Mouse (Mus musculus) myocyte (in vitro differentiated cells): ENCODE results near the gene Ap4e1. TPM values are rescaled to one million over a fixed set of nuclear protein-coding genes. Genes with fewer than 3 reads are reported as not detected.
A peak's percentile ranks its signal among the peaks of the same experiment; 100 is the strongest.

ENCODE experiments used
- H3K27me3 ChIP-seq: one replicate; pipeline ENCODE4 v1.6.1; 2011; ENCODE audit not compliant: control insufficient read depth, insufficient read depth, insufficient read length
- H3K36me3 ChIP-seq: one replicate; pipeline ENCODE4 v1.6.1; 2011; ENCODE audit not compliant: control insufficient read depth, insufficient read depth
- H3K4me2 ChIP-seq: one replicate; pipeline ENCODE4 v1.6.1; 2011; ENCODE audit warnings: low read depth, control low read depth
- H3K4me3 ChIP-seq: one replicate; pipeline ENCODE4 v1.5.1; 2011; ENCODE audit warnings: mild to moderate bottlenecking, control low read depth, moderate library complexity
- H3K79me2 ChIP-seq: one replicate; pipeline ENCODE4 v1.6.1; 2011; ENCODE audit not compliant: control insufficient read depth, insufficient read depth
- H3ac ChIP-seq: one replicate; pipeline ENCODE4 v1.6.1; 2011; ENCODE audit not compliant: control insufficient read depth, insufficient read length
- CEBPB ChIP-seq: IDR thresholded peaks from 2 replicates; pipeline ENCODE4 v1.6.1; 2011; ENCODE audit warnings: mild to moderate bottlenecking, moderate library complexity; ENCODE audit not compliant: poor library complexity, insufficient read depth, severe bottlenecking
- E2F4 ChIP-seq: IDR thresholded peaks from one replicate; pipeline ENCODE4 v1.6.1; 2011; ENCODE audit warnings: mild to moderate bottlenecking, control low read depth, moderate library complexity; ENCODE audit not compliant: insufficient read depth
- MAX ChIP-seq: IDR thresholded peaks from one replicate; pipeline ENCODE4 v1.6.1; 2011; ENCODE audit warnings: low read depth, mild to moderate bottlenecking, control low read depth
- MYOD1 ChIP-seq, 3 experiments: IDR thresholded peaks; one replicate each; pipeline ENCODE4 v1.6.1; 2011; ENCODE audit warnings: control low read depth in 2 of 3, low read depth in 2 of 3, mild to moderate bottlenecking in 2 of 3, moderate library complexity in 1 of 3; ENCODE audit not compliant: insufficient read length in 2 of 3, control insufficient read depth in 1 of 3
- MYOG ChIP-seq, 3 experiments: IDR thresholded peaks; one replicate each; pipeline ENCODE4 v1.6.1; 2011; ENCODE audit warnings: control low read depth in 2 of 3, low read depth in 2 of 3, mild to moderate bottlenecking in 2 of 3; ENCODE audit not compliant: insufficient read length in 2 of 3, control insufficient read depth in 1 of 3, insufficient read depth in 1 of 3
- POLR2A ChIP-seq: IDR thresholded peaks from one replicate; pipeline ENCODE4 v1.6.1; 2011; ENCODE audit warnings: low read depth, mild to moderate bottlenecking, control low read depth, moderate library complexity; ENCODE audit not compliant: insufficient read length
- POLR2AphosphoS2 ChIP-seq: IDR thresholded peaks from one replicate; pipeline ENCODE4 v1.6.1; 2011; ENCODE audit warnings: low read depth, control low read depth; ENCODE audit not compliant: insufficient read length
- REST ChIP-seq: IDR thresholded peaks from one replicate; pipeline ENCODE4 v1.6.1; 2011; ENCODE audit warnings: mild to moderate bottlenecking, control low read depth, moderate library complexity; ENCODE audit not compliant: insufficient read depth, insufficient read length
- SRF ChIP-seq: IDR thresholded peaks from one replicate; pipeline ENCODE4 v1.6.1; 2011; ENCODE audit warnings: low read depth; ENCODE audit not compliant: control insufficient read depth, insufficient read length
- TCF12 ChIP-seq: IDR thresholded peaks from one replicate; pipeline ENCODE4 v1.6.1; 2011; ENCODE audit warnings: mild to moderate bottlenecking, control low read depth; ENCODE audit not compliant: poor library complexity, insufficient read depth, severe bottlenecking
- TCF3 ChIP-seq: IDR thresholded peaks from one replicate; pipeline ENCODE4 v1.6.1; 2011; ENCODE audit warnings: low read depth, control low read depth; ENCODE audit not compliant: insufficient read length
- USF1 ChIP-seq: IDR thresholded peaks from one replicate; pipeline ENCODE4 v1.6.1; 2011; ENCODE audit warnings: low read depth, mild to moderate bottlenecking, control low read depth, moderate library complexity
- polyA plus RNA-seq: library from polyadenylated mRNA; unstranded; fragments of >200 nt; fragmentation: generic; extraction: Trizol; gene quantifications from one replicate; pipeline ENCODE4 v1.2.1, GENCODE M21; 2012; ENCODE audit warnings: missing spikeins

The Ap4e1 gene
- polyA plus RNA-seq, 1 experiment = 2.3 TPM

DNA sequence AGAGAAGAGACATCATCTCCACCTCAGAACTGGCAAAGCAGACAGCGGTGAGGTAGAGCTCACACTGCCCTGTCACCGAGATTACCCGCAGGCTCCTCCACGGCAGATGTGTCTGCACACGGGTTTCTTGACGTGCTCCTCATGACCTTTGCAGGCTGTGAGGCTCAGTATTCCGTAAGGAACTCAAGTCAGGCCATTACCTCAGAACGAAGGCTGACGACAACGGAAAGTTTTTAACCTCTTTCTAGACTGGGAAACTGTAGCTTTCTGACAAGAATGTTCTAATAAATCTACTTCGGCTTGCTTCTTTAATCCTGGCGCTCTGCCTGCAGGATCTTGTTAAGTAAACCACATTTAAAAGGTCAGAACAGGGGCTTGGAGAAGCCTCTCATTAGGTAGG is 15.8 kb upstream of the Ap4e1 start:
- H3K4me2 ChIP-seq = no peak overlapping the region

DNA sequence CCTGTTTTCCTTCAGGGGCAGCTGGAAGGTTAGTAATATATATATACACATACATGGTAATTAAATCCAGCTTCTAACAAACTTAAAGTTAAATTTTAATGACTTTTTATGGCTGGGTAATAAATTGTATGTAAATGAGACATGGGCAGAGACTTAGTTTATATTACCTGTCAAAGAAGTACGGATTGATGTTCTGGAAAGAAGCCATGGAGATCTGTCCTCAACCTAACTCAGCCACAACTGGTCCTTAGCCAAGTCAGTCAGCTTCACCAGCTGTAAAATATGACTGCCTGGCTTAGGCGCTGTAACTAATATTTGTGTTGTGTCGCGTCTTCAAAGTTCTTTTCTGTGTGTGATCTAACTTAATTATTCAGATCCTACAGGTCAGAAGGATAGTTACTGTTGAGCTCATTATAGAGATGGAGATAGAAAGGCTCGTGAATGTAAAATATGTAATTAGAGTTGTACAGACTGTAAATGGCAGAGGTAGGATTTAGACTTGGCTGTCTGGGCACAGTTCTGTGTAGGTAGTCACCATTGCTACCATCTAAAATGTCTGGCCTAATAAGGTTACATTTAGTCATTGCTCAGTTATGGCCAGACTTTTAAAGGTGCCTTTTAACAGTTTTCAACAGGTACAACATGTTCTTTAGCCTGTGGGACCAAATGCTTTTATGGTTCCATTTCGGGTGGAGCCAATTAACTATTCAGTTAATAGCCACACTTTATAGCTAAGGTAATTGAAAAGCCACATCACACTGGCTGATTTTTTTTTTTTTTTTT is 13.9 kb upstream of the Ap4e1 start:
- H3K4me3 ChIP-seq = no peak overlapping the region
- no peaks in the 10 kb centered on the region for H3K36me3 ChIP-seq

More for the DNA sequence above, 15.8 kb upstream of the Ap4e1 start:
- Histone ChIP-seq H3ac (no peak overlapping the region), H3K27me3 (no peaks in the 10 kb centered on the region), H3K36me3 (no peaks in the 10 kb centered on the region), H3K4me3 (no peak overlapping the region), H3K79me2 (no peaks in the 10 kb centered on the region)
- TF ChIP-seq MAX (no peak), SRF (no peak), POLR2AphosphoS2 (no peak), REST (no peak), CEBPB (no peak), TCF3 (no peak), E2F4 (no peak), TCF12 (no peak), POLR2A (no peak), MYOG (IDR thresholded peaks at IDR 0.05; ENCODE audit: control insufficient read depth in 1 of 3, insufficient read depth in 1 of 3, insufficient read length in 2 of 3, low read depth in 2 of 3) (no peak), MYOD1 (IDR thresholded peaks at IDR 0.05; ENCODE audit: control insufficient read depth in 1 of 3, insufficient read length in 2 of 3, low read depth in 2 of 3) (no peak), USF1 (no peak)

DNA sequence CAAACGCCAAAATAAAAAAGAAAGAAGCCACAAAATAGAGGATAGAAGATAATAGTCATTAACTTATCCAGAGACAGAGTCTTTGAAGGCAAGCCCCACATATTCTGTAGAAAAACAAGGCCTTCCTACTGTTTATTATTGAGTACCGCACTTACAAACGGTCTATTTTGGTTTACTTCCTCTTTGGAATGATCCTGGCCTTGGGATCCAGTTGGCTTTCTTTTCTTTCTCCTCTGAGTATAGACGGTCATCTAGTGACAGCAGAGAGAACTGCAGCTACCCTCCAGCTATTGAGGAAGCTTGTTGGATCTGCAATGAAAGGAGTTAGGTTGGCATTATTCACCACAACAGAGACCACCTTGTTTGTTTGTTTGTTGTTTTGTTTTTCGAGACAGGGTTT is 11.8 kb upstream of the Ap4e1 start:
- H3ac ChIP-seq = no peak overlapping the region
- H3K4me3 ChIP-seq = no peak overlapping the region
- H3K79me2 ChIP-seq = no peaks in the 10 kb centered on the region
- no peaks in the 10 kb centered on the region for H3K27me3 ChIP-seq
- TF ChIP-seq SRF = no peak
- H3K4me2 ChIP-seq = peak overlapping the region; percentile 70
- H3K36me3 ChIP-seq = no peaks in the 10 kb centered on the region

More for the DNA sequence above, 13.9 kb upstream of the Ap4e1 start:
- Histone ChIP-seq H3ac (no peak overlapping the region), H3K27me3 (no peaks in the 10 kb centered on the region), H3K79me2 (no peaks in the 10 kb centered on the region), H3K4me2 (no peak overlapping the region)
- TF ChIP-seq CEBPB (no peak), MAX (no peak), USF1 (no peak), MYOD1 (IDR thresholded peaks at IDR 0.05; ENCODE audit: control insufficient read depth in 1 of 3, insufficient read length in 2 of 3, low read depth in 2 of 3) (no peak), POLR2A (no peak), MYOG (IDR thresholded peaks at IDR 0.05; ENCODE audit: control insufficient read depth in 1 of 3, insufficient read depth in 1 of 3, insufficient read length in 2 of 3, low read depth in 2 of 3) (no peak), POLR2AphosphoS2 (no peak), E2F4 (no peak), TCF3 (no peak), SRF (no peak), REST (no peak), TCF12 (no peak)

DNA sequence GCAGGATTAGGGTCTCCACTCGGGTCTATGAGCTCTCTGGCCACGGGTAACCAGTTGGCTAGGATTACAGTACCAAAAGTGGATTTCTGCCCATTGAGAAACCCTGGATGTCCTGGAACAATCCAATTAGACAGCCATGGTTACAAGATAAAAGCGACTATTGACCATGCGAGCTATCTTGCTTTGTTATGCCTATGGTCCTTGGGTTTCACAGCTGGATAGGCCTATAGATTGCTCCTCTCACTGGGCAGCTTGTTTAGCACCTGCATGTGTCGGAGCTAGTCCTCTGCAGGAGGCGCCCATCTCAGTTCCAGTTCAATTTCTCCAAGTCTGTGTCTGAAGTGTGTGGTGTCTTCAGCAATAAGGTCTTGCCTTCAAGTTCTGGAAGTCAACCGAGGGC is 10.3 kb upstream of the Ap4e1 start:
- H3K27me3 ChIP-seq = no peaks in the 10 kb centered on the region
- no peak overlapping the region for H3K4me2 ChIP-seq
- H3K4me3 ChIP-seq = no peak overlapping the region
- no peaks in the 10 kb centered on the region for H3K79me2 ChIP-seq
- no peaks in the 10 kb centered on the region for H3K36me3 ChIP-seq
- TF ChIP-seq REST (no peak), MAX (no peak), TCF3 (no peak), MYOD1 (IDR thresholded peaks at IDR 0.05; ENCODE audit: control insufficient read depth in 1 of 3, insufficient read length in 2 of 3, low read depth in 2 of 3) (no peak), CEBPB (no peak)
- no peak overlapping the region for H3ac ChIP-seq

DNA sequence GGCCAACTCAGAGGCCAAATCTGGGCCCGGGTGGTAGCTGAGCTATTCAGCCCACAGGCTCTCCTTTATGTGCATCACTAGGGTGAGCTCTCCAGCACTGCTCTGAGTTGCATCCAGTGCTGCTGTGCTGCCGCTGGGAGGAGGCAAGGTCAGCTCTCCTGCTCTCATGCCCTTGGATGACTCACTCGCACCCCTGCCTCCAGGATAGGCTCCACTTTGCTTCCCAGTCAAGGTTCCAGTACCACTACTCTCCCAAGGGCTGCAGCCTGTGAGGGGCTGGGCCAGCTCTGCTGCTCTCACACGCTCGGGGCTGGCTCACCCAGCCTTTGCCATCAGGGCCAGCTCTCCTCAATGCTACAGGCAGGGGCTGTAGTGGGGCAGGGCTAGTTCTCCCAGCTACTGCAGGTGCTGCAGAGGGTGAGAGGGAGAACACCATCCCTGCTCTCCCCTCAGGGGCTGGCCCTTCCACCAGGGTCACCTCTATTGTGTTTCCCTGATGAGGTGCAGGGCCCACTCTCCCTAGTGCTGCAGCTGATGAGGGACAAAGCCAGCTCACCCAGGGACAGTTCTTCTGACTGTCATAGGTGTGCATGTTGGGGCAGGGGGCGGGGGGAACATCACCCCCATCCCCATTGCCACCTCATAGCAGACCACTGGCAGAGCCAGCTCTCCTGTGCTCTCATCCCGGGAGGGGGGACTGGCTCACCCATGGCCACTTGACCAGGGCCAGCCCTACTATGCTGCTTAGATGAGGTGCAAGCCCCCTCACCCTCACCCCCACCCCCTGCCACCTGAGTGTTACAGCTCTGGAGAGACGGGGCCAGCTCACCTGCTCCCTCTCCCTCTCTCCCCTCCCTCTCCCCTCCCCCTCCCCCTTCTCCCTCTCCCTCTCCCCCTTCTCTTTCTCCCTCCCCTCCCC is 7.9 kb upstream of the Ap4e1 start:
- no peak overlapping the region for H3K4me3 ChIP-seq
- H3K36me3 ChIP-seq = no peaks in the 10 kb centered on the region
- H3ac ChIP-seq = no peak overlapping the region
- no peak for TF ChIP-seq E2F4
- no peak for TF ChIP-seq POLR2AphosphoS2
- no peak for TF ChIP-seq CEBPB
- no peak for TF ChIP-seq MAX
- no peak for TF ChIP-seq POLR2A
- no peak for TF ChIP-seq SRF
- no peak for TF ChIP-seq MYOG (IDR thresholded peaks at IDR 0.05; ENCODE audit: control insufficient read depth in 1 of 3, insufficient read depth in 1 of 3, insufficient read length in 2 of 3, low read depth in 2 of 3)
- no peak for TF ChIP-seq TCF3
- TF ChIP-seq MYOD1 (IDR thresholded peaks at IDR 0.05; ENCODE audit: control insufficient read depth in 1 of 3, insufficient read length in 2 of 3, low read depth in 2 of 3) = no peak
- TF ChIP-seq REST = no peak
- no peak for TF ChIP-seq USF1
- no peak for TF ChIP-seq TCF12
- H3K4me2 ChIP-seq = no peak overlapping the region
- H3K79me2 ChIP-seq = no peaks in the 10 kb centered on the region
- no peaks in the 10 kb centered on the region for H3K27me3 ChIP-seq
